Mouse (Mus musculus) heart, embryonic 14.5 days (tissue): ENCODE results near the gene Cldn19. TPM values are rescaled to one million over a fixed set of nuclear protein-coding genes. Genes with fewer than 3 reads are reported as not detected.

Experiments
- ATAC-seq: fragments of 200-750 bp; cut with Nextera tagmentation; 2 replicates; pipeline ENCODE4 v1.8.0; 2017; ENCODE audit warnings: low read depth, moderate TSS enrichment; ENCODE audit not compliant: insufficient number of reproducible peaks, insufficient read depth, low FRiP score
- H3K27ac ChIP-seq, 2 experiments: fragments of 200-500 bp in 1 of 2; fragments of 300-500 bp in 1 of 2; sonication (generic) in 1 of 2; replicated peaks in 1 of 2; 2 replicates each; pipeline ENCODE4 v1.5.1; 2012 to 2014; ENCODE audit warnings: low read depth in 2 of 2, low read length in 2 of 2, control low read depth in 1 of 2, mild to moderate bottlenecking in 1 of 2, mixed read lengths in 1 of 2; ENCODE audit not compliant: control insufficient read depth in 1 of 2, insufficient read depth in 1 of 2
- H3K27me3 ChIP-seq: fragments of 300-500 bp; sonication (generic); 2 replicates; pipeline ENCODE4 v1.6.1; 2014; ENCODE audit warnings: mild to moderate bottlenecking, low read length, control low read depth; ENCODE audit not compliant: control insufficient read depth, insufficient read depth
- H3K36me3 ChIP-seq: fragments of 300-500 bp; sonication (generic); 2 replicates; pipeline ENCODE4 v1.6.1; 2014; ENCODE audit warnings: mild to moderate bottlenecking, control low read depth, low read length, mixed read lengths; ENCODE audit not compliant: control insufficient read depth, insufficient read depth
- H3K4me1 ChIP-seq, 2 experiments: fragments of 200-500 bp in 1 of 2; fragments of 300-500 bp in 1 of 2; sonication (generic) in 1 of 2; 2 replicates each; pipeline ENCODE4 v1.6.1; 2012 to 2014; ENCODE audit warnings: low read length in 2 of 2, control low read depth in 1 of 2, mixed read lengths in 1 of 2; ENCODE audit not compliant: control insufficient read depth in 2 of 2, insufficient read depth in 2 of 2
- H3K4me2 ChIP-seq: fragments of 300-500 bp; sonication (generic); 2 replicates; pipeline ENCODE4 v1.6.1; 2014; ENCODE audit warnings: mild to moderate bottlenecking, low read length
- H3K4me3 ChIP-seq, 2 experiments: fragments of 200-500 bp in 1 of 2; fragments of 300-500 bp in 1 of 2; sonication (generic) in 1 of 2; 2 replicates each; pipeline ENCODE4 v1.5.1; 2012 to 2014; ENCODE audit warnings: low read length in 2 of 2, mild to moderate bottlenecking in 2 of 2, control low read depth in 1 of 2, low read depth in 1 of 2, moderate library complexity in 1 of 2; ENCODE audit not compliant: control insufficient read depth in 1 of 2, insufficient read depth in 1 of 2
- H3K9ac ChIP-seq: fragments of 300-500 bp; sonication (generic); 2 replicates; pipeline ENCODE4 v1.6.1; 2014; ENCODE audit warnings: mild to moderate bottlenecking, low read length
- H3K9me3 ChIP-seq: fragments of 300-500 bp; sonication (generic); 2 replicates; pipeline ENCODE4 v1.6.1; 2016; ENCODE audit warnings: low read length, control low read depth; ENCODE audit not compliant: control insufficient read depth
- WGBS: fragments of 180-500 bp; shearing (Covaris S2); extraction: QIAGEN DNeasy Blood & Tissue Kit; methylation state at CpG from one replicate; pipeline ENCODE4 v1.1.7; 2014; 5-methylcytosine and 5-hydroxymethylcytosine counted together
- polyA plus RNA-seq: library from polyadenylated mRNA; unstranded; fragments of >200 nt; fragmentation: Nextera tagmentation; extraction: Ambion mirVana; gene quantifications from 2 replicates; pipeline ENCODE4 v1.2.1, GENCODE M21; 2014

Gene Cldn19
- polyA plus RNA-seq, 1 experiment from 2014 or later, result not detected

DNA sequence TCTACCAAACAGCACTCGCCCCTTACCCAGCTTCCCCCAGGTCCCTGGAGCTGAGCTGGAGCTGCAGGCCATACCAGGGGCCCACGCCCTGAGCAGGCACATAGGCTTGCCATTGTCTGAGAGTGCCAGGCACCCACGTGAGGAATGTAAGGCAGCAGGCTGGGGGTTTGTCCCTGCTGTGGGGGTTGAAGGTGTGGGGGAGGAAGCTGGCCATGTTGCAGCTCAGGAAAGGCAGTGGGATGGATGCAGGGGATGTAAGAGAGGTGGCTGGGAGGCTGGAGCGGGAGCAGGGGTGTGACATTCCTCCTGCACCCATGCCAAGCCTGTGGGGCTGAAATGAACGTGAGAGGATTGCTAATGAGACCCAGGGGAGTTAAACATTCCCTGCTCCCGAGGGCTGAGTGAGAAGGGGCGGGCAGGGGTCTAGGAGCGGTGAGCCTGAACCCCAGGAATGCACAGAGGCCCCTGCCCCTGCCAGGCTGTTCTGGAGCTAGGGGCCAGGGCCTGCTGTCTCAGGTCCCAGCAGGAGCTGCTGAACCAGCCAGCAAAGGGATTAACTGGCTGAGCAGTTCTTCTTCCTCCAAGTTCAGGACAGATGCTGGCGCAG, 1.1 kb upstream of the Cldn19 start:
- H3K9ac ChIP-seq, result no peak overlapping the region
- H3K4me3 ChIP-seq, result no peak overlapping the region
- no peak overlapping the region for H3K4me2 ChIP-seq
- no peak for ATAC-seq
- H3K4me1 ChIP-seq, result peaks cover 7 to 9% of the 10 kb centered on the region in 2 experiments; a peak in 3 of 4 replicates
- H3K36me3 ChIP-seq, result no peaks in the 10 kb centered on the region
- no peak overlapping the region for H3K27ac ChIP-seq
- no peaks in the 10 kb centered on the region for H3K27me3 ChIP-seq
- H3K9me3 ChIP-seq, result no peaks in the 10 kb centered on the region
- 38% methylated on average over 9 of the region's 9 CpGs for WGBS

DNA sequence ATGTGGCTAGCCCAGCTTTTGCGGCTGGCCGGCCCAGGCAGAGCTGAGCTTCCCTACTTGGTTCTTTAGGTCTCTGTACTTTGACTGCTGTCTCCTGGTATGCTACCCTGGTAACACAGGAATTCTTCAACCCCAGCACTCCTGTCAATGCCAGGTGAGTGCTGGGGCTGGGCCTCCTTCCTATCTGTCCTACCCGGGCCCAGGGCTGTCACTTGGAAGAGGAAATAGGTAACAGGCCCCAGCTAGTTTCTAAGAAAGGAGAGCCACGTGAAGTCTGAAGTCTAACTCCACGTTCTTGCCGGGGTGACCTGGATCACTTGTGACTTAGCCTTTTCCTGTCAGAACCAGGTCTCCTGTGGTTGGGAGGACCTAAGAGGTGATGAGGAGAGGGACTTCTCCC, 1.9 kb downstream of the Cldn19 start:
- WGBS, result 60% methylated on average over 6 of the region's 6 CpGs
- no peak overlapping the region for H3K4me2 ChIP-seq

DNA sequence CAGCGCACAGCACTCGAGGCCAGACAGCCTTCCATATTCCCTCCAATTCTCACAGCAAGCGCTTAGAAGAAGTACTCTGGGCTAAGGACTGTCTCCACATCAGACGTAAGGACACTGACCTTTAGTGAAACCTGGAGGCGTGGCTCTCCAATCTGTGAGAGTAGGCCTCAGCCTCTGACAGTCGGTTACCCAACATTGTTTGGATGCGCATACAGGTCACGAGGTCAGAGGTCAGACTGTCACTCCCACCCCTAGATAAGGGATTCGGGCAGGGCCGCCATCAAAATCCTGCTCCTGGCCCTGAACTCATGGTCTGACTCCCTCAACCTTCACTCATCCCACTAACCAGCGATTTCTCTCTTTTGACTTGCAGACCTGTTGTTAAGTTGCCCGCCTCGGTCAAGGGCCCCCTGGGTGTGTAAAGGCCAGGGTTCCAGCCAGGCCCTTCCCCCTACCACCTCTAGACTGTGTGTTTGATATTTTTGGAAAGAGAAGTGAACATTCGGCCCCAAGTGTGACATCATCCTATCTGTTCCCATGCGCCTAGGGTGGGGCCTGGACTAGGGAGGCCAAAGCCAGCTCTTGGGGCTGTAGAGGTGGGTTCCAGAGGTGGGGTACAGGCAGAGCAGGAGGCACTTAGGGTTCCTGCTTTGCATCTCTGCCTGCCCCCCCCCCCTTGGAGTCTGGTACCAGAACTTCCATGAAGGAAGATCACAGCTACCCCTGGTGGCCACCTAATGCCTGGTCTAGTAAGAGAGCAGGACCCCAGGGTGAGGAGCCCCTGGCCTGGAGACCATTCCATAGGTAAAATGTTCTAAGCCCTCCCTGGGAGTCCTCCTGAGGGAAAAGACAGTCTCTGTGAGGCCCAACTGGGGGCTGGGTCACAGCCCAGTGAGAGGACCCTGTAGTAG, 4.4 kb downstream of the Cldn19 start:
- H3K4me1 ChIP-seq, result peaks cover 4 to 5% of the 10 kb centered on the region in 2 experiments; a peak in 3 of 4 replicates
- 73% methylated on average over 15 of the region's 15 CpGs for WGBS
- no peaks in the 10 kb centered on the region for H3K27me3 ChIP-seq
- H3K4me2 ChIP-seq, result no peak overlapping the region
- no peak overlapping the region for H3K9ac ChIP-seq
- H3K4me3 ChIP-seq, result no peak overlapping the region
- no peak overlapping the region for H3K27ac ChIP-seq
- ATAC-seq, result no peak
- H3K36me3 ChIP-seq, result no peaks in the 10 kb centered on the region
- H3K9me3 ChIP-seq, result no peaks in the 10 kb centered on the region

More for the DNA sequence above, 1.9 kb downstream of the Cldn19 start:
- H3K36me3 ChIP-seq, result no peaks in the 10 kb centered on the region
- H3K27me3 ChIP-seq, result no peaks in the 10 kb centered on the region
- no peak overlapping the region for H3K4me3 ChIP-seq
- peaks cover 12 to 15% of the 10 kb centered on the region in 2 experiments; a peak in 3 of 4 replicates for H3K4me1 ChIP-seq
- no peak overlapping the region for H3K27ac ChIP-seq
- ATAC-seq, result no peak
- no peak overlapping the region for H3K9ac ChIP-seq
- no peaks in the 10 kb centered on the region for H3K9me3 ChIP-seq

DNA sequence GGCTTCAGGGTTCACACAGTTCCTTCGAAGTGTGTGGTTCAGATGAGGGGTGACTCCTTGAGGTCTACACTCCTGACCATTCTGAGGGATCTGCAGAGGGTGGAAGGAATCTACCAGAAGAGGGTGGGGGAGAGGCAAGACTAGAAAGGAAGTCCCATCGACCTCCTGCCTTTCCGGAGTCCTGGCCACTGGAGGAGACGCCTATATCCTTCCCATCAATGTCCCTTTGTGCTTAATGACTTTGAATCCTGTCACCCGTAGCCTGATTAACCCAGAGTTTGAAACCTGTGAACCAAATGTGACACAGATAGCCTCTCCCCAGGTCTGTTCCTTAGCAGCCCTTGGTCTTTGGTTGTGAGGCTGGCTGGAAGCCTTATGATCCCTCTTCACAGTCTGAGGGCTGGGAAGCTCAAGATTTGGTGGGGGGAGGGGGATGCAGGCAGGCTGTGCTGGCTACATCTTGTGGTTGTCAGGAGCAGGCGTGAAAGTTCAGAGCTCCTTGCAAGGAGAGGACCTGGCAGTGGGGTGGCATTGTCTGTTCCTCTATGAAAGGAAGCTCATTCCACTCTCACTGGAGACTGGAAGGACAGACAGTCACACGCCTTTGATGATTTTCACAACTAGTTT, 6.0 kb downstream of the Cldn19 start:
- no peak for ATAC-seq
- WGBS, result 44% methylated on average over 7 of the region's 7 CpGs
- H3K27me3 ChIP-seq, result no peaks in the 10 kb centered on the region
- no peak overlapping the region for H3K4me3 ChIP-seq
- no peaks in the 10 kb centered on the region for H3K36me3 ChIP-seq
- no peak overlapping the region for H3K27ac ChIP-seq
- no peaks in the 10 kb centered on the region for H3K9me3 ChIP-seq
- no peak overlapping the region for H3K4me2 ChIP-seq
- H3K9ac ChIP-seq, result no peak overlapping the region
- H3K4me1 ChIP-seq, result peaks cover 4 to 5% of the 10 kb centered on the region in 2 experiments; a peak in 2 of 4 replicates

DNA sequence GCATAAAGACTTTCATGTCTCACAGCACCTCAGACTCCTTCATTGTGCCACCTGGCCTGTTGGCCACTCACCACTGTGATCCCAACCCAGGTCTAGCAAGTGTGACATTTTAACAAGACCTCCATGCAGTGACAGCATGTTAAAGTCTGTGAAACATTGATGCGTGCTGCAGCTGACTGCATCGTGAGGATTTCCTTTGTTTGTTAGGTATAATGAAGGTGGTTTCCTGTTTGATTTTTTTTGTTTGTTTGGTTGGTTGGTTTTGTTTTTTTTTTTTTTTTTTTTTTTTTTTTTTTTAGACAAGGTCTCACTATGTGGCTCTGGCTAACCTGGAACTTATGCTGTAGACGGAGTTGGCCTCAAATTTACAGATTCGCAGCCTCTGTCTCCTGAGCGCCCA, 7.3 kb downstream of the Cldn19 start:
- Histone ChIP-seq H3K27ac (no peak overlapping the region), H3K9ac (no peak overlapping the region), H3K4me1 (peaks cover 4 to 5% of the 10 kb centered on the region in 2 experiments; a peak in 2 of 4 replicates), H3K4me3 (no peak overlapping the region), H3K36me3 (no peaks in the 10 kb centered on the region), H3K9me3 (no peaks in the 10 kb centered on the region), H3K27me3 (no peaks in the 10 kb centered on the region), H3K4me2 (no peak overlapping the region)
- WGBS, result 87% methylated on average over 5 of the region's 5 CpGs
- ATAC-seq, result no peak

DNA sequence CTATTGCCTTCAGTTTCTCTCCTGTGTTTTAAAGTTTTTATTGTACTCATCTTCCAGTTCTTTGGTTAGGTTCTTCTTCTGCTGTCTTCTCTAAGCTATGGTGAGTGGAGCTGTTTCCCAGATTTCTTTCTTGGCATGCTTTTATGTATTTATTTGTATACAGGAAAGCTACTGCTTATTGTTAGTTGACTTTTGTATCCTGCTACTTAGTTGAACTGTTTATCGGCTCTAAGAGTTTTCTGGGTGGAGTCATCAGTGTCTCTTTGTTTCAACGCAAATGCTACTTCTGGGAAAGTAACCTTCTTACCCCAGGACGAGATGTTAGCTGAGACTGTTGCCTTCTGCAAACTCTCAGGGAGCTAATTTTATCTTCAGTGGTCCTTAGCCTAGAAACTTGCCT, 8.2 kb downstream of the Cldn19 start:
- H3K9me3 ChIP-seq, result no peaks in the 10 kb centered on the region
- no peaks in the 10 kb centered on the region for H3K36me3 ChIP-seq
- peaks cover 4 to 5% of the 10 kb centered on the region in 2 experiments; a peak in 2 of 4 replicates for H3K4me1 ChIP-seq
- H3K27me3 ChIP-seq, result no peaks in the 10 kb centered on the region
- ATAC-seq, result no peak
- WGBS, result 50% methylated on average over 3 of the region's 3 CpGs
- H3K27ac ChIP-seq, result no peak overlapping the region
- H3K4me3 ChIP-seq, result no peak overlapping the region
- H3K9ac ChIP-seq, result no peak overlapping the region
- no peak overlapping the region for H3K4me2 ChIP-seq

DNA sequence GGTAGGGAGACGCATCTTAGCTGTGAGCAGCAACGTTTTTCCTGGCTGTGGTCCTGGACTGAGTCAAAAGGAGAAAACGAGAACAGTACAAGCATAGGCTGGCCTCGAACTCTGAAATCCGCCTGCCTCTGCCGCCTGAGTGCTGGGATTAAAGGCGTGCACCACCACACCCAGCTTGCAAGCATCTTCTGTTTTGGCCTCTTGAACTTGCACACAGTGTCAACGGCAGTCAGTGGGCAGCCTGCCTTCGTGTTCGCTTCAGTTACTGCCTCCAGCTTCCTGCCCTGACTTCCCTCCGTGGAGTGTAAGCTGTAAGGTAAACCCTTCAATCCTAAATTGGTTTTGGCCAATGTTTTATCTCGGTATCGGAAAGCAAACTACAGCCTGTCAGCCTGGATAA, 11.4 kb downstream of the Cldn19 start:
- H3K4me2 ChIP-seq, result no peak overlapping the region
- no peak overlapping the region for H3K27ac ChIP-seq
- no peaks in the 10 kb centered on the region for H3K9me3 ChIP-seq
- WGBS, result 65% methylated on average over 13 of the region's 13 CpGs
- H3K27me3 ChIP-seq, result no peaks in the 10 kb centered on the region
- H3K4me1 ChIP-seq, result no peaks in the 10 kb centered on the region
- peaks cover 20% of the 10 kb centered on the region for H3K36me3 ChIP-seq
- no peak for ATAC-seq
- H3K9ac ChIP-seq, result no peak overlapping the region
- no peak overlapping the region for H3K4me3 ChIP-seq
